ENCODE assay signal across 10 mouse cellular contexts in the genomic region with DNA sequence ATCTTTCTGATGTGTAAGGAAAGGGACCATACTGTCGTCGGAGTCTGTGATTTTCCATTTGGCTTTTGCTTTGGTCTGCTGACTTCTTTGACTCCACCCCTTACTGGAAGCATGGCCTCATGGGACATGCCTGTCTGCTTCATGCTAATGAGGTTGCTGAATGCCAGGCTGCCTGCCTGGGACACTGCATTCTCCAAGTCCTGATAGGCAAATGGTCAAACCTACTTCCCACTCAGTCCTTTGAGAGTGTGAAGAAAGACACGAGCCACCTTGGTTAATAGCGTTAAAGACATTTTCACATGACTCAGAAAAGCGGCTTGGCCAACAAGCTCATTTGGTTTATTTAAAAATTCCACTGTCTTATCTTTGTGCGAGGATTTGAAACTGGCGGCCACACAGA. TPM values are rescaled to one million over a fixed set of nuclear protein-coding genes. Genes with fewer than 3 reads are reported as not detected.
DNase-seq lines count a peak whose midpoint lies in the region; ATAC-seq and TF ChIP-seq lines count a peak whose summit lies in the region.
"Had no signal": no experiment of that assay in that cellular context is flagged by ENCODE, and none has a peak within 500 bp of the region (broad histone marks: within the 10 kb centered on the region; RNA-seq: fewer than 3 reads in every experiment).

No protein-coding gene starts in this region.

- H3K27me3 ChIP-seq in kidney, embryonic 14.5 days (ENCODE audit: control insufficient read depth, insufficient read depth, low read length) = no peaks in the 10 kb centered on the region
- H3K27me3 ChIP-seq in heart, embryonic 15.5 days = no peaks in the 10 kb centered on the region
- H3K27me3 ChIP-seq in lung, postnatal 0 days (replicated peaks; ENCODE audit: insufficient read depth, low read length) = no peaks in the 10 kb centered on the region

- peaks cover 6% of the 10 kb centered on the region; the same call in 1 of the 2 replicates for H3K4me1 ChIP-seq in kidney, embryonic 14.5 days (ENCODE audit: control insufficient read depth, insufficient read depth, low read length)
- H3K4me1 ChIP-seq in heart, embryonic 15.5 days (replicated peaks) = peaks cover 23% of the 10 kb centered on the region
- H3K4me1 ChIP-seq in lung, postnatal 0 days (ENCODE audit: insufficient read depth, low read depth, low read length) = peaks cover 3% of the 10 kb centered on the region; the same call in 1 of the 2 replicates
- H3K4me1 ChIP-seq: embryonic facial prominence, embryonic 10.5 days had no signal

- WGBS in kidney, embryonic 14.5 days = 59% methylated on average over 7 of the region's 7 CpGs
- WGBS in heart, embryonic 15.5 days = 33% methylated on average over 7 of the region's 7 CpGs
- 51% methylated on average over 7 of the region's 7 CpGs for WGBS in lung, postnatal 0 days

- H3K4me3 ChIP-seq in kidney, embryonic 14.5 days (ENCODE audit: low read length) = no peak overlapping the region
- H3K4me3 ChIP-seq in heart, embryonic 15.5 days = no peak overlapping the region
- no peak overlapping the region for H3K4me3 ChIP-seq in lung, postnatal 0 days (ENCODE audit: low read depth, low read length)
- H3K4me3 ChIP-seq: embryonic facial prominence, embryonic 10.5 days had no signal

- H3K4me2 ChIP-seq in kidney, embryonic 14.5 days (replicated peaks; ENCODE audit: low read depth, low read length) = no peak overlapping the region
- peak overlapping the region; percentile 2; the same call in 1 of the 2 replicates for H3K4me2 ChIP-seq in heart, embryonic 15.5 days
- no peak overlapping the region for H3K4me2 ChIP-seq in lung, postnatal 0 days (replicated peaks; ENCODE audit: low read depth, low read length)

- ATAC-seq in kidney, embryonic 14.5 days (ENCODE audit: low FRiP score, low TSS enrichment) = no peak
- peak; percentile 78 for ATAC-seq in heart, embryonic 15.5 days (replicated peaks; ENCODE audit: insufficient number of reproducible peaks, insufficient read depth, low FRiP score, low read depth)
- ATAC-seq in lung, postnatal 0 days = peak; percentile 82
- ATAC-seq: intestine, postnatal 0 days had no signal

- no peak for TF ChIP-seq CTCF in lung, postnatal 0 days (IDR thresholded peaks at IDR 0.05)

- DNase-seq in kidney, adult 18-20 months = peak; percentile 40
- DNase-seq in adrenal gland, postnatal 14 days = peak; percentile 60
- DNase-seq in lung, postnatal 0 days (ENCODE audit: low spot score) = peak; percentile 74
- no peak for DNase-seq in layer of hippocampus, postnatal 36 days
- no peak for DNase-seq in cerebellum, adult 9-10 months
- DNase-seq: midbrain, embryonic 14.5 days had no signal

- no peak overlapping the region for H3K9ac ChIP-seq in kidney, embryonic 14.5 days (ENCODE audit: low read depth, low read length)
- no peak overlapping the region for H3K9ac ChIP-seq in heart, embryonic 15.5 days
- no peak overlapping the region for H3K9ac ChIP-seq in lung, postnatal 0 days (replicated peaks; ENCODE audit: low read depth)

- no peaks in the 10 kb centered on the region for H3K9me3 ChIP-seq in kidney, embryonic 14.5 days (ENCODE audit: control insufficient read depth, low read length)
- H3K9me3 ChIP-seq in heart, embryonic 15.5 days (replicated peaks) = no peaks in the 10 kb centered on the region
- no peaks in the 10 kb centered on the region for H3K9me3 ChIP-seq in lung, postnatal 0 days (ENCODE audit: low read length)
- H3K9me3 ChIP-seq: embryonic facial prominence, embryonic 10.5 days had no signal

- no peak overlapping the region for H3K27ac ChIP-seq in kidney, embryonic 14.5 days (ENCODE audit: low read depth, low read length)
- H3K27ac ChIP-seq in heart, embryonic 15.5 days = peak overlapping the region; percentile 68
- peak overlapping the region; percentile 9; the same call in 1 of the 2 replicates for H3K27ac ChIP-seq in lung, postnatal 0 days (ENCODE audit: low read length)
- H3K27ac ChIP-seq: embryonic facial prominence, embryonic 10.5 days had no signal

- no peak for TF ChIP-seq EP300 in lung, postnatal 0 days (IDR thresholded peaks at IDR 0.05)

- no peaks in the 10 kb centered on the region for H3K36me3 ChIP-seq in kidney, embryonic 14.5 days (ENCODE audit: control insufficient read depth, insufficient read depth, low read length)
- H3K36me3 ChIP-seq in heart, embryonic 15.5 days = no peaks in the 10 kb centered on the region
- H3K36me3 ChIP-seq in lung, postnatal 0 days (ENCODE audit: insufficient read depth, low read length) = no peaks in the 10 kb centered on the region
- H3K36me3 ChIP-seq: embryonic facial prominence, embryonic 10.5 days had no signal

RNA-seq across cellular contexts. Expression of a gene that starts 43.5 kb away (rescaled TPM):
- 4.7 and 4.9 TPM in 2 replicates for polyA plus RNA-seq in kidney, embryonic 14.5 days (2014; fragmentation: Nextera tagmentation; extraction: Ambion mirVana)
- 6.5 and 8.2 TPM in 2 replicates for total RNA-seq in adrenal gland, postnatal 14 days (2021)
- 4.4 and 6.5 TPM in 2 replicates for polyA plus RNA-seq in heart, embryonic 15.5 days (2015; fragmentation: Nextera tagmentation; extraction: Ambion mirVana)
- polyA plus RNA-seq in lung, postnatal 0 days (2015; fragmentation: Nextera tagmentation; extraction: Ambion mirVana) = 10.1 and 12.6 TPM in 2 replicates
- under 1 TPM; 0.68 to 0.80 TPM for total RNA-seq in layer of hippocampus, postnatal 36 days (2021)

Comparison
In these comparisons a context has a peak if more than half of its experiments do, and no peak if none do; other contexts are left out.
1. DNase-seq: peak in kidney, adult 18-20 months (single experiment), adrenal gland, postnatal 14 days (single experiment) and lung, postnatal 0 days (single experiment); none in layer of hippocampus, postnatal 36 days (0 of 2) and cerebellum, adult 9-10 months (single experiment).